Comparison of ENCODE assay signal across 8 mouse cellular contexts in genomic region chr9:77828531-77828965, GRCm38 (mm10).
DNase-seq lines count a peak whose midpoint lies in the region; ATAC-seq and TF ChIP-seq lines count a peak whose summit lies in the region.

No protein-coding gene starts in this region.

- H3K27ac ChIP-seq in gastrocnemius, adult 2 months = peak overlapping the region; percentile 12; the same call in 1 of the 2 replicates
- no peak overlapping the region for H3K27ac ChIP-seq in liver, embryonic 16.5 days (ENCODE audit: low read length)
- no peak overlapping the region for H3K27ac ChIP-seq in stomach, postnatal 0 days (replicated peaks)
- H3K27ac ChIP-seq in forebrain, embryonic 11.5 days (ENCODE audit: low read depth, low read length) = no peak overlapping the region

- intact Hi-C loops in gastrocnemius, adult 2 months (cut with DNase I) = no loop called here

- no peak for TF ChIP-seq CTCF in gastrocnemius, adult 2 months (IDR thresholded peaks at IDR 0.05)
- no peak for TF ChIP-seq CTCF in lung, adult 2 months (IDR thresholded peaks at IDR 0.05; ENCODE audit: insufficient read depth, low read length)
- no peak for TF ChIP-seq CTCF in stomach, postnatal 0 days (IDR thresholded peaks at IDR 0.05; ENCODE audit: low read depth)

- no peak for DNase-seq in gastrocnemius, adult 2 months
- no peak for DNase-seq in gastrocnemius, adult 8-10 months (ENCODE audit: low spot score in 2 of 2)
- DNase-seq in lung, adult 18-20 months = peak; percentile 31 to 38
- DNase-seq in lung, adult 2 months = no peak
- no peak for DNase-seq in stomach, postnatal 0 days (ENCODE audit: low spot score)
- no peak for DNase-seq in right cerebral cortex, postnatal 14 days
- DNase-seq in forebrain, embryonic 11.5 days (ENCODE audit: low spot score) = no peak

- no peak for TF ChIP-seq EP300 in stomach, postnatal 0 days (optimal IDR thresholded peaks at IDR 0.05)

- H3K4me1 ChIP-seq in lung, adult 2 months (ENCODE audit: control insufficient read depth, insufficient read depth, low read length) = peaks cover 8% of the 10 kb centered on the region
- no peaks in the 10 kb centered on the region for H3K4me1 ChIP-seq in liver, embryonic 16.5 days (ENCODE audit: control insufficient read depth, low read depth, low read length)
- H3K4me1 ChIP-seq in stomach, postnatal 0 days (replicated peaks; ENCODE audit: control insufficient read depth, insufficient read depth) = no peaks in the 10 kb centered on the region
- no peaks in the 10 kb centered on the region for H3K4me1 ChIP-seq in forebrain, embryonic 11.5 days (replicated peaks; ENCODE audit: control insufficient read depth, insufficient read depth, low read length)

- WGBS in lung, adult 2 months = 44% methylated on average over 7 of the region's 7 CpGs
- WGBS in liver, embryonic 16.5 days (ENCODE audit: insufficient replicate concordance) = 30% methylated on average over 7 of the region's 7 CpGs
- WGBS in stomach, postnatal 0 days = 42% methylated on average over 7 of the region's 7 CpGs
- 86% methylated on average over 7 of the region's 7 CpGs for WGBS in forebrain, embryonic 11.5 days

- peak; percentile 62 for ATAC-seq in liver, embryonic 16.5 days (ENCODE audit: low read depth)
- peak; percentile 81 for ATAC-seq in stomach, postnatal 0 days (ENCODE audit: low FRiP score, low TSS enrichment)
- no peak for ATAC-seq in forebrain, embryonic 11.5 days (replicated peaks; ENCODE audit: low FRiP score)

- H3K9ac ChIP-seq in liver, embryonic 16.5 days (ENCODE audit: low read depth, low read length) = no peak overlapping the region
- H3K9ac ChIP-seq in stomach, postnatal 0 days (ENCODE audit: low read length) = no peak overlapping the region
- H3K9ac ChIP-seq in forebrain, embryonic 11.5 days (ENCODE audit: low read length) = no peak overlapping the region

- TF ChIP-seq POLR2A in lung, adult 2 months (IDR thresholded peaks at IDR 0.05; ENCODE audit: borderline replicate concordance, extremely low read depth, low read depth, low read length) = no peak

- H3K4me3 ChIP-seq in gastrocnemius, adult 2 months = no peak overlapping the region
- no peak overlapping the region for H3K4me3 ChIP-seq in lung, adult 2 months (replicated peaks; ENCODE audit: extremely low read depth, low read depth, low read length)
- H3K4me3 ChIP-seq in liver, embryonic 16.5 days (ENCODE audit: low read depth, low read length) = no peak overlapping the region
- H3K4me3 ChIP-seq in stomach, postnatal 0 days (ENCODE audit: low read depth, low read length) = no peak overlapping the region
- no peak overlapping the region for H3K4me3 ChIP-seq in forebrain, embryonic 11.5 days (ENCODE audit: low read depth, low read length)

- H3K27me3 ChIP-seq in liver, embryonic 16.5 days (ENCODE audit: control insufficient read depth, insufficient read depth, low read depth, low read length) = no peaks in the 10 kb centered on the region
- no peaks in the 10 kb centered on the region for H3K27me3 ChIP-seq in stomach, postnatal 0 days (ENCODE audit: control insufficient read depth, insufficient read depth, low read length)
- no peaks in the 10 kb centered on the region for H3K27me3 ChIP-seq in forebrain, embryonic 11.5 days (ENCODE audit: control insufficient read depth, insufficient read depth, low read length)

- no peaks in the 10 kb centered on the region for H3K9me3 ChIP-seq in liver, embryonic 16.5 days (replicated peaks; ENCODE audit: control insufficient read depth, low read length)
- H3K9me3 ChIP-seq in stomach, postnatal 0 days (ENCODE audit: control insufficient read depth, low read length) = no peaks in the 10 kb centered on the region
- no peaks in the 10 kb centered on the region for H3K9me3 ChIP-seq in forebrain, embryonic 11.5 days (ENCODE audit: control insufficient read depth, low read length)

- no peaks in the 10 kb centered on the region for H3K36me3 ChIP-seq in liver, embryonic 16.5 days (ENCODE audit: control insufficient read depth, insufficient read depth)
- H3K36me3 ChIP-seq in stomach, postnatal 0 days (ENCODE audit: control insufficient read depth, insufficient read depth, low read length) = no peaks in the 10 kb centered on the region
- H3K36me3 ChIP-seq in forebrain, embryonic 11.5 days (ENCODE audit: control insufficient read depth, insufficient read depth, low read length) = no peaks in the 10 kb centered on the region

- H3K4me2 ChIP-seq in liver, embryonic 16.5 days (ENCODE audit: low read depth, low read length) = no peak overlapping the region
- H3K4me2 ChIP-seq in stomach, postnatal 0 days (replicated peaks; ENCODE audit: low read depth) = no peak overlapping the region
- H3K4me2 ChIP-seq in forebrain, embryonic 11.5 days (ENCODE audit: low read depth, low read length, severe bottlenecking) = no peak overlapping the region

Comparison
In these comparisons a context has a peak if more than half of its experiments do, and no peak if none do; other contexts are left out.
1. DNase-seq: peak in lung, adult 18-20 months (2 of 2); none in gastrocnemius, adult 2 months (single experiment), gastrocnemius, adult 8-10 months (0 of 2), lung, adult 2 months (single experiment), stomach, postnatal 0 days (single experiment), right cerebral cortex, postnatal 14 days (single experiment) and forebrain, embryonic 11.5 days (single experiment).